Mouse (Mus musculus): ENCODE measurements around the gene Hist1h2be.

DNA sequence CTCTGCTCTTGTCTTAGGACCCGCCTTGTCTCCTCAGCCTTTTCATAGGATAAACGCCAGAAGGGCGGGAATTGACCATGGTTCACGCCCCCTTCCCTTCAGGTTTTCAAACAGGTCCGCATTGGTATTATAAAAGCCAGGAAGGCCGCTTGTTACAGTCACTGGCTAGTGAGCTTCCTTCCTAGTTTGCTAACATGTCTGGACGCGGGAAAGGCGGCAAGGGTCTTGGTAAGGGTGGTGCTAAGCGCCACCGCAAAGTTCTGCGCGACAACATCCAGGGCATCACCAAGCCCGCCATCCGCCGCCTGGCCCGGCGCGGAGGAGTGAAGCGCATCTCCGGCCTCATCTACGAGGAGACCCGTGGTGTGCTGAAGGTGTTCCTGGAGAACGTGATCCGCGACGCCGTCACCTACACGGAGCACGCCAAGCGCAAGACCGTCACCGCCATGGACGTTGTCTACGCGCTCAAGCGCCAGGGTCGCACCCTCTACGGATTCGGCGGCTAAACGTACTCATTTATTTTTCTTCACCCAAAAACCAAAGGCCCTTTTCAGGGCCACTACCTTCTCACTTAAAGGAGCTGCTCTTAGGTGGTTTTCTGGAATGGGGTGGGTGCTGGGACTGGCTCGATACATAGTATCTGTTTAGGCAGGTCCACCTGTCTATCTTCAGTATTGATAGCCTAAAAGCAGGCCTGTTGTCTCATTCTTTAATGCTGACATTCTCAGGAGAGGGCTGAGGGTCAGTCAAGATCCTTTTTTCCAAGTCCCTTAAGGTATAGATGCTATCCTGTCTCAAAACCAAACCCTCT, 39.3 kb downstream of the Hist1h2be start, which contains the start of gene Hist1h4d:
- TF ChIP-seq CTCF (IDR thresholded peaks at IDR 0.05; ENCODE audit: low read depth) (no peak), EP300 (IDR thresholded peaks at IDR 0.05; ENCODE audit: low read depth) (peak; percentile 96)

All from heart, postnatal 0 days (tissue).